Mouse (Mus musculus) heart, postnatal 14 days (tissue): Measurements from ENCODE around the gene Wsb1. TPM values are rescaled to one million over a fixed set of nuclear protein-coding genes. Genes with fewer than 3 reads are reported as not detected.

Source experiments
- DNase-seq, 2 experiments: peaks; one replicate each; pipeline ENCODE4 v3.0.0; 2021 to 2022
- intact Hi-C: fragments of 180-260 bp; cut with DNase I; formaldehyde crosslinking; loops from one replicate; pipeline ENCODE4 v1.15.1; 2025
- total RNA-seq, 2 experiments: library from RNA; stranded (reverse); gene quantifications; 2 replicates each; pipeline ENCODE4 v1.2.3; 2021

Wsb1 gene
- total RNA-seq, 2 experiments from 2014 or later: 25.3 to 27.7 TPM

DNA sequence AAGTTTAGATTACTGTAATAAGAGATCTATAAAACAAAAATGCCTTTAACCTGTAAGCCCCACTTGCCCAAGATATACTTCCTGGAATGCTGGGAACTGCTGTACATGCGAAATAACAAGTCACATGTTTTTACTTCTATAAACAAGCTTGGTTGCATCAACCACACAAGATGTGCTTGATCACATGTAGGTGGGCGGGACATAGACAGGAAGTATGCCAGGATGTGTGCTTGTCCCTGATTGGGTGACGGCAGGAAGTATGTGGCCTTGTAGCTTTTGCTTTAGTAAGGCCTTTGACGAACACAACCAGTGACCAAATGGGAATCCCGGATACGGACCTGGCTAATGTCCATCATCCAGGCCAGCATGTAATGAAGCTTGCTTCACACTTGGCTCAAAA, 31.1 kb downstream of the Wsb1 start:
- DNase-seq: peak; percentile 19 to 53
- intact Hi-C loops: no loop called here

DNA sequence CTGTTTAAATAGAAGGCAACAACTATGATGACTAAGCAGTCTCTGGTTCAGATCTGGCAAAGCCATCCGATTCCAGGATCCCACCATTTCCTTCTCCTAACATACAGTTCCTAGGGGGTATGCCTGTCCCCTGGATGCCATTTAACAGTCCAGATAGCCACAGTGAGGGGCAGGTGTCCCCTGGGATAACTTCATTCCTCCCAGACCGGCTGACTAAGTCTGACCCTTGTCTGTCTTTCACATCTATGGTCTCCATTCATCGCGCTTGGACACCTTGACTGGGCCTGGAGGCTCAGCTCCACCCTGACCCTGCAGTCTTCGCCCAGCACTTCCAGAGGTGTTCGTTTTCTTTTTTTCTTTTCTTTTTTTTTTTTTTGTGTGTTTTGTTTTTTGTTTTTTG, 31.8 kb downstream of the Wsb1 start:
- peak in 1 of 2 experiments; percentile 0 for DNase-seq
- intact Hi-C loops: no loop called here

DNA sequence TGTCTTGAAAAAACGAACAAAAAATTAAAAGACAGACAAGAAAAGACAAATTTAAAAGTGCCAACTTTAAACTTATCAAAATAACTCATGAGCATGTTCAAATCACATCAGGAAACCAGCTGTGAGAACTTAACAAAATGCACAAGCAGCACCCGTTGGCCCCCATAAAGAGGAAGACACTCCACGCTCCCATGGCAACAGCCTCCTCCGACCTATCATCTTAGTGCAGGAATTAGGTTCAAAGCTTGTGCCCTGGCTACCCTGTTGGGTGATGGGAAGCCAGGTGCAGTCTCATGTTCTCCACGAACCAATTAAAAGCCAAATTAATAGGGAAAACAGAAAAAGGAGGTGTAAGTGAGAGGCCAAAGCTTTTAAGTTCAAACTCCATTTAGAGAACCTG, 32.8 kb downstream of the Wsb1 start:
- intact Hi-C loops: no loop called here
- DNase-seq: peak; percentile 0

DNA sequence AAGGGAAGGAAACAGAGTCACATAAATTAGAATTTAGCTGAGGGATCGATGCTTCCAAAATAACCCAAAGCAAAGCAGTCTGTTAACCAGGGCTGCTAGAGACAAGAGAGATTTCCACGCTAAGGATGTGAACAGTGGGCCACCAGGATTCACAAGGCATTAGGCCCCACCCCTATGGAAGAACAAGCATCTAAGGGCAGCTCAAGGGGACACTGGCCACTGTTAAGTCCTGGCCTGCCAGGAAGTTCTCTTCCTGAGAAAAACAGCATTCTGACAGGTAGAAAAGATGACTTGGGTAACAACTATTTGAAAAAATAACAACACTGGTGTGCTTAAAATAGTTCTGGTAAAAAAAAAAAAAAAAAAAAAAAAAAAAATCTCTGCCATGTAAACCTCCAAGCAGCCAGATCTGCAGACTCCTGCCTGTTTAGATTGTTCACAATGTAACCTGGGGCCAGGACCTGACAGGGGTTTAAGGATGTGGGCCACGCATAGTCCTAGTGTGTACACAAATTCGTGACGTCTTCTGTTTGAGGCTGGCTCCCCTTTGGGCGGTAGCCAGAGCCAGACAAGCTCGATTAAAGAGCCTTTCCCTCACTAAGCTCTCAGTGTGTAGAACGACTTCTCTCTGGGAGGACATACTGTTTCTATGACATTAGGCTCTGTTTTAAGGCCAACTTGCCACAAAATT, 35.4 kb downstream of the Wsb1 start:
- peak in 1 of 2 experiments; percentile 1 for DNase-seq
- intact Hi-C loops: loop anchor here (10.0 kb wide), 1 partner anchor 364 kb away; no protein-coding TSS in a partner anchor

DNA sequence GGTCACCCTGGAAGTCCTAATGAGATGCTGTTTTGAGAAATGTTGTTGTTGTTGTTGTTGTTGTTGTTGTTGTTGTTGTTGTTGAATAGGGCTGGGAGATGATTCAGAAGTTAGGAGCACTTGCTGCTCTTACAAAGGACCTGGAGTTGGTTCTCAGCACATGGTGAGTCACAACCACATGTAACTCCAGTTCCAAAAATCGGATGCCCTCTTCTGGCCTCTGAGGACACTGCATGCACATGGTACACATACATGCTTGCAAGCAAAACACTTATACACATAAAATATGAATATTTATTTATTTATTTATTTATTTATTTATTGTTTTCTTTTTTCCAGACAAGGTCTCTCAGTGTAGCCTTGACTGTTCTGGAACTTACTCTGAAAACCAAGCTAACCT, 36.4 kb downstream of the Wsb1 start:
- intact Hi-C loops: loop anchor here (10.0 kb wide), 1 partner anchor 363 kb away; no protein-coding TSS in a partner anchor
- DNase-seq: no peak

DNA sequence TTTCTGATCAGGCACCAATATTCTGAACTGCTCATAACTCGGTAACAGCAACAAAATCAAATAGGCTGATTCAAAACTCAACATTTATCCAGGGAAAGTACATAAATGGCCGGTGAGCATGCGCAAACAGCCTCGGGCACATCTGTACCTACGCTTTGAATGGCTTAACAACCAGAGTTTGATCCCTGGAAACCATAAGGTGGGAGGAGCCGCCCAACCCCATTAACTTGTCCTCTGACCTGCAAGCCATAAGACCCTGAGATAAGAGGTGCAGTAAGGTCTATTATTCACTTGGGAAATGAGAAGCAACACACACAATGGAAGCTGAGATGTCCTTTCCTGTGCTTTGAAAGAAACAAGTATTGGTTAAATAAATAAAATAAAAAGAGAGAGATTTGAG, 37.3 kb downstream of the Wsb1 start:
- intact Hi-C loops: loop anchor here (10.0 kb wide), 1 partner anchor 362 kb away; no protein-coding TSS in a partner anchor
- no peak for DNase-seq

DNA sequence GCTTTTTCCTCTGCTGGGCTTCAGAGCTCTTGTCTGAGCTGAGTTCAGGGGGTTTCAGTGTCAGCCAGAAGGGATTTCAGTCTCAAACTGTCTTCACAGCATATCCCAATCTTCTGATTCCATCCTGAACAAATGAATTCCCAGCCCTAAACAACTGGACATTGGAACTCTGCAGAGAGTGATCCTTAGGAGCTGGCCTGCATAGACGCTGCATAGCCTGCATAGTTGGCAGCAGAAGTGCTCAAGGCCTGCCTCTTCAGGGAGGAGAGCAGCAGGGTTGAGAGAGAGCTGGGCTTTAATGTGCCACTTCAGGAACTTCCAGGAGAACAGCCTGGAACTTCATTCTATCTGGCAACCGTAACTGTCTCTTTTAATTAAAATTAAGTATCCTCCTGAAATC, 38.9 kb downstream of the Wsb1 start:
- no peak for DNase-seq
- intact Hi-C loops: loop anchor here (2.0 to 10.0 kb wide), 2 partner anchors 249 to 361 kb away; no protein-coding TSS in a partner anchor

DNA sequence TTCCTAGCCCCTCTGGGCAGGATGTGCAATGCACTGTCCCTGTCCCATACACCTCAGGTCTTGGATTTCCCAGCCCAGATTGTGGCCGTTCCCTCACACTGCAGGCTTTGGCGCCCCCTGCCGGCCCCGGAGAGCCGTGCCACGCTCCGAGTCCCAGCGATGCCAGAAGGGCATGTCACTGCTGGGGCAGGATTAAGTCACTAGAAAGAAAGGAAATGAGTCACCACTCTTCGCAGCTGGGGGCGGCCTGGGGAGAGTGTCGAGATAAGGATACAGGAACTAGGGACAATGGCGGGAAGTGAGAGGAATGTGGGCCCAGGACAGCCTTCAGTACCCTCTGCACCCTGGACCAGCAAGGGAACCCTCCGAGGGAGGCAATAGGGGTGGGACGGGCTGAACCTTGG, 40.5 kb downstream of the Wsb1 start:
- peak; percentile 99 for DNase-seq
- intact Hi-C loops: loop anchor here (1.0 to 10.0 kb wide), 4 partner anchors 67 to 359 kb away; partner anchors contain the start of gene Ksr1

DNA sequence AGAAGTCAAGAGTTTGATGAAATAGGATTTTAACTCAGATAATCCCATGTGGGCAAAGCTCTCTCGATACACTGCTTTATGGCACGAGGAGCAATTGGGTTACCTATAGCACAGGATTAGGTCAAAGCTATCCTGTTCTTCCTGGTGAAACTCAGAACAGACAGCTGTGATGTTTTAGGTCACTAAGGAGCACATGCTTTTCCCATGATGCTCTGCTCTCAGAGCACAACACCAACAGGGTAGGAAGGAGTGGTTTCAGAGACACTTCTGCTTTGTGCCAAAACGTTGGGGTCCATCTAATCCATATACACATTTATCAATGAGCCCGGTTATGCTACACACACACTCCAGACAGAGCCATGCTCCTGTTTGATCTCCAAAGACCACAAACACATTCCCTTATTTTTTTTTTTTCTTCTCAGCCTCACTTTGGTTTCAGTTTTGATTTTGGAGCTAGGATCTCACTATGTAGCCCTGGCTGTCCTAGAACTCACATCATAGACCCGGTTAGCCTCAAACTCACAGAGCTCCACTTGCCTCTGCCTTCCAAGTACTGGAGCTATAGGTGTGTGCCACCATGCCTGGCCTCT, 44.5 kb downstream of the Wsb1 start:
- DNase-seq: no peak
- intact Hi-C loops: loop anchor here (5.0 to 10.0 kb wide), 2 partner anchors 63 to 355 kb away; partner anchors contain the start of gene Ksr1

DNA sequence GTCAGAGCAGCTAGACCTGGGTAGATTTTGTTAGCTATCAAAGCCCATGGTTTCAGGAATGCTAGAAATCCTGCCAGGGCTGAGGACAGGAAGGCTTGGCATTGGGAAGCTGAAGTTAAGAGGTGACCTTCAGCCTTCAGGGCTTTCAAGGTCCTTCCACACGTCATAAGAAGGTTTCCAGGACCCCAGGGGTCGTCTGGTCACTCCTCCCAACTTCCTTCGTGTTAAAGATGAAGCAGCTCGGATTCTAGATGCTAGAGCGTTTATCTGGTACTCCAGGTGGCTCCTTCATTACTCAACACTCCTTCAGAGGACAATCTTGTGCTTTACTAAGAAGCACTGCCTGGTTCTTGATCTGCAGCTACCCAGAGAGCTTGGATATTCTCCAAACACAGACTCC, 45.4 kb downstream of the Wsb1 start:
- no peak for DNase-seq
- intact Hi-C loops: no loop called here

DNA sequence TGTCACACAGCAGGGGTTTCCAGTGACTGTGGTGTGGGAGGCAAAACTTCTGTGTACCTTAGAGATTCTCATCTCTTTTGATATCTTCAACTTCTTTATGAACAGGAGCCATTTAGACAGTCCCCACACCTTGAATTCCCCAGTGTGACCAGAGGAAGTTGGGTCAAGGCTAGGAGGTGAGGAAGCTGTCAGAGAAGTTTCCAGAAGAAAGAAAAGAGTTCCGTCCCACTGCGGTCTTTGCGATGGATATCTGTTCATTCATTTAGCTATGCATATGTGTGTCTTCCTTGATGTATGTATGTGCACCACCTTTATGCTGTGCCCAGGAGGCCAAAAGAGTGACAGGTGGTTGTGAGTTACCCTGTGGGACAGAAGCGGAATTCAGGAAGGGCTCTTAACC, 46.0 kb downstream of the Wsb1 start:
- no peak for DNase-seq
- intact Hi-C loops: no loop called here

DNA sequence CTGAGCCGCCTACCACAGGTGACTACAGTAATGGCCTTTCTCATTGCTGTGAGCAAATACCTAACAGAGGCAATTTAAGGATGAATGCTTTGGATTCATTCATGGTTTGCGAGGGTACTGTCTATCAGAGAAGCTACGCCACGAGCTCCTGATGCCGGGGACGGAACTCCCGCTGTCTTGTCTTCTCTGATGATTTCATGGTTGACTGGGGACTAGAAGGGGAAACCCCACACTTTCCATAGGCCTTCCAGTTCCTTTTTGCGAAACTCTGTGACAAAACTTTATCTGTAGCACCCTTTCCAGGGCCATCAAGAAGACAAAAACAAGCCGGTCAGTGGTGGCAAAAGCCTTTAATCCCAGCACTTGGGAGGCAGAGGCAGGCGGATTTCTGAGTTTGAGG, 46.8 kb downstream of the Wsb1 start:
- intact Hi-C loops: no loop called here
- no peak for DNase-seq

DNA sequence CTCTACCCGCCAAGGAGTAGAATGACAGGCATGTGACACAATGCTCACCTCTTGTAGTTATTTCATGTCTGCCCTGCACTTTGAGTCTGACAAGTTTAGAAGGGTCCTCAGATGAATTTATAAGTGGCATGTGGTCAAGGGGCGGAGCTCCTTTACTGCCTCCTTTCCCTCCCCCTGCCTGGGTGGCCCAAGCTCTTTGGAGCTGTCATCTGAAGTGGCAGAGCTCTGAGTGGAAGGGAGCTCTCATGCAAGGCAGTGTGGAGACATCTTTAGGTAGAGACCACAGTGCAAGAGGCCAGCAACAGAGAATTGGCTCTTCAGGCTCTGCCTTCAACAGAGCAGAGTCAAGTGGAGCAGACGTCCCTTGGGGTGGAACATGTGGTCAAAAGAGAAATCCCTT, 50.0 kb downstream of the Wsb1 start:
- intact Hi-C loops: no loop called here
- no peak for DNase-seq

DNA sequence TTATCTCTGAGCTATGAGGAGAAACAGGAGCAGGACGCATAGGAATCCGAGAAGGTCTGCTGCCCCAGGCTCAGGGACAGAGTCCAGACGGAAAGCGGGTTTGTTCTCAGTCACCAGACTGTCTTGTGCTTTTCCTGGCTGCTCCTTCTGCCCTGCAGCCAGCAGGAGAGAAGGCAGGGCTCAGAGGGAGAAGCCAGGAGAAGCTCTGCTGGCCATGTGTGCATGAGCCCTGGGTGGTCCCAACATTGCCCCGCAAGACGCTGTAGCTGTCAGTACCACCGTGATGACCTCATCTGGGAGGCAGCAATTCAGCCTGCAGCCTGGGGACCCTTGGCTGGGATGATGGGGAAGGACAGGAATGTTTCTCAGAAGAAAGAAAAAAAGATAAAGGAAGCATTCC, 54.0 kb downstream of the Wsb1 start:
- DNase-seq: peak; percentile 21 to 30
- intact Hi-C loops: no loop called here

DNA sequence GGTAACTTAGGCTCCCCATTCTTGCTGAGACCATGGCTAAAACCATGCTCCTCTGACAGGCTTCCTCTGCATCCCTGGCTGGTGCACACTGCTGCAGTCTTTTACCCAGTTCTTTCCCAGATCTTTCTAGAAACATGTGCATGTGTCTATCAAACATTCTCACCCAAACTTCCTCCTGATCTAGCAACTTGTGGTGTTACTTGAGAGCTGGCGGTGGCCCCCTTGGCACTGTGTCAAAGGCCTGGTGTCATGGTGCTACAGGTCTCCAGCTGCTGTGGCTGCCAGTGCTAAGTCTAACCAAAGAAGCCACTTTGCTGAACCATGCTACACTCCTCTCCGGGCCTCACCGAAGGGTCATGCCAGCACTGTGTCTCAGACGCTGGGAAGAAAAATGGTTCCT, 55.9 kb downstream of the Wsb1 start:
- DNase-seq: no peak
- intact Hi-C loops: no loop called here

DNA sequence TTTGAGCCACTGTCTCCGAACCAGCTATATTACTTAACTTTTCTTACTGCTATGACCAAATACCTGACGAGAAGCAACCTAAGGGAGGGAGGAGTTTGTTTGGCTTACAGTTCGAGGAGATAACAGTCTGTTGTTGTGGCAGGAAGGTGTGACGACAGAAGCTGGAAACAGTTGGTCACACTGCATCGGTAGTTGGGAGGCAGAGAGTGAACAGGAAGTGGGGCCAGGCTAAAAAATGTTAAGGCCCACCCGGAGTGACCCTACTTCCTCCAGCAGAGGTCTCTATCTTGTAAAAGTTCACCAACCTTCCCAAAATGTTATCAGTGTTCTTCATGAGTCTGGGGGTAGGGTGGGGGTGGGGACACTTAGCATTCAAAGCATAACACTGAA, 56.6 kb downstream of the Wsb1 start:
- intact Hi-C loops: no loop called here
- no peak for DNase-seq

DNA sequence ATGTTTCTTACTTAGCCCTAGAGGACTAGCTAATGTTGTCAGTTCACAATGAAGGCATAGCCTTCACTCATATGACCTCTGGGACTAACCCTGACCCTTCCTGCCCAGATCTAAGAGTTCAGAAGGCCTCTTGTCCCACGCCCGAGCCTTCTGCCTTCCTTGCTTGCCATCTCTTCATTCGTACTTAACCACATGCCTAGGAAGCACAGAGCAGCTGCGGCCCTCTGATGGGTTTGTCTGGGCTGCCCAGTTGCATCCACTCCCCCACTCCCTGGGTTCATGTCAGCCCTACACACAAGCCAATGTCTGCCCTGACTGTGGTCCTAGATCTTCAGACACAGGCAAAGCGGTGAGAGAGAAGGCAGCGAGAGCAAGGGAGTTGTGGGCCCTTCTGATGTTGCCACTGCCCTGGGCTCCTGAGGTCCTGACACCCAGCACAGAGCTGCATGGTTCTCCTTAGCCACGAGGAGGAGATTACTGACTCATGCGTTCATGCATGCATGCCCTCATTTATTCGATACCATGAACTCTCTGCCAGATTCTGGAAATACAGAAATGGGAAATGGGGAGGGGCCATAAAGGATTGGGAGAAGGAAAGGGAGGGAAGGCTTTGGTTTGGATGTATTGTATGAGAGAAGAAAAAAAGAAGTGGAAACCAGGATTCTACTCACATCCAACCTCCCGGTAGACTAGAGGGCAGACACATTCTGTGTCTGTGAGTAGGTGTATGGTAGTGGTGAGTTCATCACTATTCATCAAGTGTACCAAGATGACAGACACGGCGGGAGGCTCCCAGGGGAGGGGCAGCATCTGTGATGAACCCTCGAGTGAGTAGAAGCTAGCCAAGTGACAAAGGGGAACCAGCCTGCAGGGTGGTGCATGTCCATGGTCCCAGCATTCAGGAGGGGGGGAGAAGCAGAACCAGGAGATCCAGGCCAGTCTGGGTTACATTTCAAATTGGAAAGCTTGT, 57.3 kb downstream of the Wsb1 start:
- DNase-seq: no peak
- intact Hi-C loops: no loop called here

DNA sequence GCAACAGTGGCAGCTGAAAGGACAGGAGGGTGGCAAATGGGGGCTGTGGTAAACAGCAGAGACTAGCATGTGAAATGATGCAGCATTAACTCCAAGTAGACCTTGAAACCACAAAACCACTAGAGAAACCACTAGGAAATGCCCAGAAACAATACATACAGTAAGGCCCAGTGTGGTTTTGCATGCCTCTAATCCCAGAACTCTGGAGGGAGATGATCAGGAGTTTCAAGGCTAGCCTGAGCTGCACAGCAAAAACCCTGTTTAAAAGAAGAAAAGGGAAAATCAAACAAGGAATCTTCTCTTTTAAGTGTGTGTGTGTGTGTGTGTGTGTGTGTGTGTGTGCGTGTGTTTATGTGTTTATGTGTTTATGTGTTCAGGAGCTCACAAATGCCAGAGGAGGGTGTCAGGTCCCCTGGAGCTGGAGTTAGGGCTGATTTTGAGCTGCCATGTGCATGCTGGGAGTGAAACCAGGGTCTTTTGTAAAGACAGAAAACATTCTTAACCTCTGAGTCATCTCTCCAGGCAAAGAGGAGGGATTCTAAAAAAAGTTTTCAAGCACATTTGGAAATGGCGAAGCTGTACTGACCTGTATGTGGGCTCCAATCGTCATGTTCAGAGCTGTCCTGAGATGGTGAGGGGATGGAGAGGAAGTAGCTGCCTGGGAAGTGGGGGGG, 58.1 kb downstream of the Wsb1 start:
- no peak for DNase-seq
- intact Hi-C loops: no loop called here

DNA sequence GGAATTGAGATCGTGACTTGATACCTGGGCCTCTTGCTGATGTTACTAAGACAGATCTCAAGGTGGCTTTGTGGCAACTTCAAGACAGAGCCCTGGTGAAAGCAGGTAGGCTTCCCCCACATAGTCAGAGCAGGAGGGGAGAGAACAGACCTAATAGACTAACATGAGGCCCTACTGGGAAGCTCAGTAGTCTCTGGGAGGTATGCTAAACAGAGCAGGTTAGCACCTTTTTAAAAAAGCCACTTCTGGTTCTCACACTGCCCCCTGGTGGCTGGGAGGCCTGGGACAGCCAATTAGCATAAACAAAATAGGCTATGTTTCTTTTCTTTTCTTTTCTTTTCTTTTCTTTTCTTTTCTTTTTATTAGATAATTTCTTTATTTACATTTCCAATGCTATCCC, 62.3 kb downstream of the Wsb1 start:
- intact Hi-C loops: loop anchor here (5.0 kb wide), 1 partner anchor 160 kb away; no protein-coding TSS in a partner anchor
- peak in 1 of 2 experiments; percentile 35 for DNase-seq

DNA sequence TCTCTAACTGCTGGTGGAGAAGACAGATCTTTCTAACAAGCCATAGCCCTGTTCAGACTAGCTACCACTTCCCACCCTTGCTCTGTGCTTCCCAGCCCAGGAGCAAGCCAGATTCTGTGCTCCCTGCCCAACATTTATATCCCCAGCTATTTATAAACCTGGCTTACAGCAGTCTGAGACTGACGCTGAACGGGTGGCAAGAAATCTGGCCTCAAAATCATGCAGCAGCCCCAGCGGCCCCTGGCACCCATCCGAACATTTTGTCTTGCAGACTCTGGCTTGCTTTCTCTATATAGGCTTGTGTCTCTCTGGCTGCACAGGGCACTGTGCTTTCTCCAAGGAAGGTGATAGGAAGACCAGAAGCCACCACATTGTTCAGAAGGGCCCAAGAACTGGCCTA, 63.3 kb downstream of the Wsb1 start:
- intact Hi-C loops: loop anchor here (5.0 kb wide), 1 partner anchor 159 kb away; no protein-coding TSS in a partner anchor
- DNase-seq: peak; percentile 34 to 50
